Mouse (Mus musculus) erythroblast, embryonic 14.5 days (primary cell): ENCODE data around the gene Cacna1s.

Experiments
- GATA1 ChIP-seq: IDR thresholded peaks from 2 replicates; pipeline ENCODE4 v1.6.1; 2012; ENCODE audit warnings: low read length, inconsistent platforms, mixed read lengths
- TAL1 ChIP-seq: IDR thresholded peaks from 3 replicates; pipeline ENCODE4 v1.6.1; 2012; ENCODE audit warnings: low read length, inconsistent platforms, mixed read lengths

GRCm38 (mm10) chr1:136103696-136104095 is 51.1 kb downstream of the Cacna1s start:
- TF ChIP-seq GATA1: no peak
- no peak for TF ChIP-seq TAL1
